Mouse (Mus musculus) gastrocnemius, postnatal 4 days (tissue): ENCODE data around the gene Phip. TPM values are rescaled to one million over a fixed set of nuclear protein-coding genes. Genes with fewer than 3 reads are reported as not detected.

Source experiments
- DNase-seq, 2 experiments: peaks; one replicate each; pipeline ENCODE4 v3.0.0; 2021 to 2022; ENCODE audit warnings: low spot score in 2 of 2, mixed read lengths in 2 of 2
- long read RNA-seq, 2 experiments: library from polyadenylated mRNA; stranded (forward); transcript quantifications; one replicate each; pipeline ENCODE4 v2.0.0; 2021
- total RNA-seq, 2 experiments: library from RNA; stranded (reverse); gene quantifications; 2 replicates each; pipeline ENCODE4 v1.2.3; 2021

Gene Phip
- 10 to 100 TPM; 67.4 to 75.6 TPM for total RNA-seq
- long read RNA-seq, experiment 1, partial matches to known transcripts: 2 of 9 reads
- long read RNA-seq, experiment 1, other reads (novel, unspliced or antisense): 5 of 9 reads
- long read RNA-seq, experiment 2, partial matches to known transcripts: 7 of 13 reads
- long read RNA-seq, experiment 2, other reads (novel, unspliced or antisense): 6 of 13 reads

- DNase-seq: peak; percentile 93 to 98
These were observed at the start of gene Phip for GRCm38 (mm10) chr9:82975342-82976215. Gene Phip (minus strand): TSS chr9:82975516.

GRCm38 (mm10) chr9:83023724-83024123, 48.4 kb upstream of the Phip start:
- DNase-seq: no peak

GRCm38 (mm10) chr9:83014516-83014915, 39.2 kb upstream of the Phip start:
- DNase-seq: no peak

- DNase-seq: no peak
These were observed 33.0 kb upstream of the Phip start for GRCm38 (mm10) chr9:83008306-83008705.

GRCm38 (mm10) chr9:83001342-83001741, 26.0 kb upstream of the Phip start:
- no peak for DNase-seq

- no peak for DNase-seq
These were observed 22.6 kb upstream of the Phip start for GRCm38 (mm10) chr9:82997765-82998500.

GRCm38 (mm10) chr9:82976936-82977335, 1.6 kb upstream of the Phip start:
- peak in 1 of 2 experiments; percentile 29 for DNase-seq

- no peak for DNase-seq
These were observed 903 bp upstream of the Phip start for GRCm38 (mm10) chr9:82976219-82976618.

- no peak for DNase-seq
These were observed 364 bp downstream of the Phip start for GRCm38 (mm10) chr9:82974962-82975341.

- peak; percentile 69 to 87 for DNase-seq
These were observed 992 bp downstream of the Phip start for GRCm38 (mm10) chr9:82974187-82974861.

GRCm38 (mm10) chr9:82973321-82973892, 1.9 kb downstream of the Phip start:
- peak in 1 of 2 experiments; percentile 10 for DNase-seq

GRCm38 (mm10) chr9:82971433-82971832, 3.9 kb downstream of the Phip start:
- DNase-seq: no peak

- DNase-seq: no peak
These were observed 8.2 kb downstream of the Phip start for GRCm38 (mm10) chr9:82967076-82967621.

GRCm38 (mm10) chr9:82963981-82964380, 11.3 kb downstream of the Phip start:
- no peak for DNase-seq

- DNase-seq: no peak
These were observed 14.0 kb downstream of the Phip start for GRCm38 (mm10) chr9:82961352-82961751.

GRCm38 (mm10) chr9:82955267-82955666, 20.0 kb downstream of the Phip start:
- DNase-seq: no peak

- DNase-seq: no peak
These were observed 23.0 kb downstream of the Phip start for GRCm38 (mm10) chr9:82952330-82952729.

- DNase-seq: no peak
These were observed 23.8 kb downstream of the Phip start for GRCm38 (mm10) chr9:82951435-82952004.

GRCm38 (mm10) chr9:82907246-82907645, 68.1 kb downstream of the Phip start:
- no peak for DNase-seq

- DNase-seq: no peak
These were observed 86.7 kb downstream of the Phip start for GRCm38 (mm10) chr9:82888645-82889044.
